Mouse (Mus musculus) gastrocnemius, adult 2 months (tissue): ENCODE measurements around the gene Lypd4. TPM values are rescaled to one million over a fixed set of nuclear protein-coding genes. Genes with fewer than 3 reads are reported as not detected.

Source experiments
- DNase-seq: peaks from one replicate; pipeline ENCODE4 v3.0.0; 2022
- H3K27ac ChIP-seq: fragments of 200-600 bp; 2 replicates; pipeline ENCODE4 v1.8.1; 2022; ENCODE audit warnings: mild to moderate bottlenecking
- H3K4me3 ChIP-seq: fragments of 200-600 bp; 2 replicates; pipeline ENCODE4 v1.8.1; 2022; ENCODE audit warnings: mild to moderate bottlenecking, moderate library complexity
- CTCF ChIP-seq: fragments of 200-600 bp; IDR thresholded peaks from 2 replicates; pipeline ENCODE4 v1.8.1; 2022; ENCODE audit warnings: antibody characterized with exemption, mild to moderate bottlenecking, moderate library complexity
- intact Hi-C: fragments of 180-260 bp; cut with DNase I; formaldehyde crosslinking; loops from one replicate; pipeline ENCODE4 v1.15.1; 2025
- total RNA-seq, 2 experiments: library from RNA; stranded (reverse); gene quantifications; 2 replicates each; pipeline ENCODE4 v1.2.3; 2021

Gene Lypd4
- total RNA-seq, 2 experiments from 2014 or later: not detected

DNA sequence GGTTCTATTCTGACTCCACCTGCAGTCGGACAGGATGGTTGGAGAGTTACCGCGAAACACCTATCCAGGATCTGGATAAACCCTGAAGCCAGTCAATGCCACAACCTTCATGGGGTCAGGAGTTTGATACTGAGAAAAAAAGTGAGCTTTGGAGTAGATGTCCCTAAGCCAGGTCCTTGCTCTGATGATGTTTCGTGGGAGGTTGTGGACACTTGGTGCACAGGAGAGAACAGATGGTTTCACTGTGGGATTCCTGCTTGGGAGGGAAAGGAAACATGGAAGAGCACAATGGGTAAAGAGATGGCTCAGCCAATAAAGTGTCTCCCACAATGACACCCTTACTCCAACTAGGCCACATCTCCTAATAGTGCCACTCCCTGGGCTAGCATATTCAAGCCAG is 42.6 kb downstream of the Lypd4 start:
- no peak overlapping the region for H3K27ac ChIP-seq
- DNase-seq: no peak
- no peak for TF ChIP-seq CTCF
- intact Hi-C loops: no loop called here
- no peak overlapping the region for H3K4me3 ChIP-seq

DNA sequence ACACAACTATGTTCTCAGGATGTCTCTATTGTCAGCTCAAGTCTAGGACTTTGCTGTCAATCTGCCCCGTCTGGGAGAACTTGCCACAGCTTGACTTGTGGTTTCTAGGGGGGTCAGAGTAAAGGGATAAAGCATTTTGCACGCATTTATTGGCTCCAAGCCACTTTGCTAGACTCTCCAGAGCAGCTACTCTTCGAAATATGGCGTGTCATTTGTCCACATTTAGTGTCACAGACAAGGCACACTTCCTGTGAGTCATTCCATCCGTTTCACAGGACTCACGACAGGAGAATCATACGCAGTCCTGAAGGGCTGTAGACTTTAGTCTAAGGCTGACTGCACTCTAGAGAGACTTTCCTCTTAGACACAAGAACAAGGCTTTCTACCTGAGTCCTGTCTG is 45.3 kb downstream of the Lypd4 start:
- intact Hi-C loops: no loop called here
- no peak overlapping the region for H3K4me3 ChIP-seq
- no peak for TF ChIP-seq CTCF
- DNase-seq: no peak
- no peak overlapping the region for H3K27ac ChIP-seq

- Histone ChIP-seq H3K27ac (no peak overlapping the region), H3K4me3 (no peak overlapping the region)
- peak; percentile 75 for TF ChIP-seq CTCF
- intact Hi-C loops: no loop called here
- peak; percentile 43 for DNase-seq
Observed at GRCm38 (mm10) chr7:24817502-24817901, 52.2 kb downstream of the Lypd4 start.

Other genes starting within 250 kb of the Lypd4 start
- not detected for gene Lypd3, start 233.4 kb downstream of the Lypd4 start, total RNA-seq
- gene Tex101, start 193.3 kb downstream of the Lypd4 start, total RNA-seq: not detected
- gene BC049730, start 160.7 kb downstream of the Lypd4 start, total RNA-seq: not detected
- gene Gm4763, start 143.0 kb downstream of the Lypd4 start, total RNA-seq: not detected
- not detected for gene Cd177, start 109.6 kb downstream of the Lypd4 start, total RNA-seq
- not detected for gene Ceacam10, start 92.7 kb downstream of the Lypd4 start, total RNA-seq
- gene Gm9844, start 7.7 kb downstream of the Lypd4 start, total RNA-seq: not detected
- not detected for gene Dmrtc2, start 116 bp upstream of the Lypd4 start, total RNA-seq
- gene Rps19, start 14.4 kb upstream of the Lypd4 start, total RNA-seq: 100 to 1,000 TPM; 326 to 419 TPM
- not detected for gene Cd79a, start 27.4 kb upstream of the Lypd4 start, total RNA-seq
- 10 to 100 TPM; 28.4 to 29.3 TPM for gene Arhgef1, start 33.0 kb upstream of the Lypd4 start, total RNA-seq
- not detected for gene Gm4881, start 74.6 kb upstream of the Lypd4 start, total RNA-seq
- 100 to 1,000 TPM; 231 to 243 TPM for gene Rabac1, start 102.8 kb upstream of the Lypd4 start, total RNA-seq
- not detected for gene Atp1a3, start 136.0 kb upstream of the Lypd4 start, total RNA-seq
- 1 to 10 TPM; 2.4 to 3.1 TPM for gene Grik5, start 202.4 kb upstream of the Lypd4 start, total RNA-seq
- gene Zfp574, start 202.6 kb upstream of the Lypd4 start, total RNA-seq: 1 to 10 TPM; 7.2 to 9.2 TPM